Mouse (Mus musculus) ovary, postnatal 36 days (tissue): ENCODE measurements around the gene Akap2.

Experiments used
- DNase-seq: peaks from one replicate; pipeline ENCODE4 v3.0.0; 2022; ENCODE audit warnings: low spot score, mixed read lengths

The Akap2 gene

DNA sequence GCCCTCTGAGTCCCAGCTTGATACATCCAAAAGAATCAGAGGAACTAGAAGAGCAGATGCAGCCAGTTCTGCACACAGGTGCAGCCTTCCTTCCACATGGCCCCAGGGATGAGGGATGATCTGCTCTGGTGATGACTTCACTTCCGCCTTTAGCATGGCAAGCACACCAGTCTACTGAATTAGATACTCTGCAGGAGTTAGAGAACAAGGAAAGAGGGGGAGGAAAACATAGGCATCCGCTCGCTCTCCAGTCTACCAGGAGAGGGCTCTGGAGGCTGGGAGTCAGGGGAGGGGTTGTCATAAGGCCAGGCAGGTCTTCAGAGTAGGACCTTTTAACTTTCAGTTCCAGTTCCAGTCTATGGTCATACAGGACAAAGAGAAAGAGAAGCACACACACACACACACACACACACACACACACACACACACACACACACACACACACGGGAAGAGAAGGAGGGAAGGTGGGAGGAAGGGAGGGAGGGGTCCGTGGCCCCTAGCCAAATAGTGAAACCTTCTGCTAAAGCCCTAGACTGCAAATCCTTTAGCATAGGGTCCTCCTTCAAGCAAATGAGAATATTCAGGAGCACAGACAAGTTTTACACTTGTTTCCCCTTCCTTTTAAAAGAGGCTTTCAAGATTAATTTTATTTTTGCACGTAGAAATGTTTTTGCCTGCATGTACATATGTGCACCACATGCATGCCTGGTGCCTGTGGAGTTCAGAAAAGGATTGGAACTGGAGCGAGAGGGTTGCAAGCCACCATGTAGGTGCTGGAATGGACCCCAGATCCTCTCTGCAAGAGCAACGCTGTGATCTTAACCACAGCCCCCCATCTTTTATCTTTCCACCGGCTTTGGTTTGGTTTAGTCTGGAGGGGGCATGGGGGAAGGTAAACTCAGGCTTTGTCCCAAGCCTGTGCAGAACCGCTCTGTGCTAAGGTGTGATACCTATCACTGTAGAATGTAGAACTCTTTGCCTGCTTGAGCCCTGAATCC, 197.0 kb downstream of the Akap2 start:
- peak; percentile 18 for DNase-seq

DNA sequence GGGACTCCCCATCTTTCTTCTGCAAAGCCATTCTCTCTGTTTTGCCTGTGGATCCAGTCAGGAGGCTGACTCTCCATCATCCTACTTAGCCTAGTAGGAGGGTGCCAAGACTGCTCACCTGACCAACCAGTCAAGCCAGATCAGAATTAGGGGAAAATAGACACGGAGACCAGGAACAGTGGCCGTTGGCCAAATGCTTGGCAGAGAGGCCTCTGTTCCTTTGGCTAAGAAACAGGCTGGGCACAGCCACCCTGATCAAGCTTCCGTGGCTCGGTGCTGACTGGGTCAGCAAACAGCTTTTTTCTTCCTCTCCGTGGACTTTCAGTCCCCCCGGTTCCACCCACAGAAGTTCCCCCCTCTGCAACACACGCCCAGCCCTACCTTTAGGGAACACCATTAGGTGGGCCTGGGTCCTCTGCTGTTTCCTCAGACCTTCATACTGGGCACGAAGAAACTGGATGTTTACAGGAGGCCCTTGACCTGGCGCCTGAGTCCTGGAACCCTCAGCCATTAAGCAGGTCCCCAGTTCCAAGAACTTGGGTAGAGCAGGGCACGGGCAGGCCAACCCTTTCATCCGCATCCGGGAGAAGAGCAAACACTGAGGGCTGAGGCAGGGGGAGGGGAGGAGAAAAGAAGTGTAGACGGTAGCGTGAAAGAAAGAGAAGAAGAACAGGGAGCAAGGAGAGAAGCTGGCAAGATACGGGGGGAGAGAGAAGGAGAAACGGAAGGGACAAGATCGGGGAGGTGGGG, 197.9 kb downstream of the Akap2 start:
- DNase-seq, result peak; percentile 45

GRCm38 (mm10) chr4:57916201-57916661, 198.8 kb downstream of the Akap2 start, which contains the start of gene D630039A03Rik:
Gene D630039A03Rik (minus strand): TSS chr4:57916297.
- peak; percentile 47 for DNase-seq

DNA sequence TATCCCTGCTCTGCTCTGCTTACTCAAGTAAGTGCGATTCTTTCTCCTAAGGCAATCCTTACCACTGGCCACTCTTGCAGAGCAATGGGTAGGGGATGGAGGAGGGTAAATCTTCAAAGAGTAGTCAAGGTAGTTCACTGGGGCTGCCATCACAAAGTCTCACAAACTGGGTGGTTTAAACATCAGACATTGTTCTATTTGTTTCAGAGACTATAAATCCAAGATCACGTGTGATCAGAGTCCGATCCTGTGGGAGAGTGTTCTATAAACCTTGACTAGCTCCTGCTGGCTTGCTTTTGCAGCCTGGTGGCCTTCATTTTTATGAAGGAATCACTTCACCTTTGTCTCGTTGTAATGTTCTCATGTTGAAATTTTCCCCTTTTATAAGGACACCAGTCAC, 199.3 kb downstream of the Akap2 start:
- DNase-seq, result no peak

DNA sequence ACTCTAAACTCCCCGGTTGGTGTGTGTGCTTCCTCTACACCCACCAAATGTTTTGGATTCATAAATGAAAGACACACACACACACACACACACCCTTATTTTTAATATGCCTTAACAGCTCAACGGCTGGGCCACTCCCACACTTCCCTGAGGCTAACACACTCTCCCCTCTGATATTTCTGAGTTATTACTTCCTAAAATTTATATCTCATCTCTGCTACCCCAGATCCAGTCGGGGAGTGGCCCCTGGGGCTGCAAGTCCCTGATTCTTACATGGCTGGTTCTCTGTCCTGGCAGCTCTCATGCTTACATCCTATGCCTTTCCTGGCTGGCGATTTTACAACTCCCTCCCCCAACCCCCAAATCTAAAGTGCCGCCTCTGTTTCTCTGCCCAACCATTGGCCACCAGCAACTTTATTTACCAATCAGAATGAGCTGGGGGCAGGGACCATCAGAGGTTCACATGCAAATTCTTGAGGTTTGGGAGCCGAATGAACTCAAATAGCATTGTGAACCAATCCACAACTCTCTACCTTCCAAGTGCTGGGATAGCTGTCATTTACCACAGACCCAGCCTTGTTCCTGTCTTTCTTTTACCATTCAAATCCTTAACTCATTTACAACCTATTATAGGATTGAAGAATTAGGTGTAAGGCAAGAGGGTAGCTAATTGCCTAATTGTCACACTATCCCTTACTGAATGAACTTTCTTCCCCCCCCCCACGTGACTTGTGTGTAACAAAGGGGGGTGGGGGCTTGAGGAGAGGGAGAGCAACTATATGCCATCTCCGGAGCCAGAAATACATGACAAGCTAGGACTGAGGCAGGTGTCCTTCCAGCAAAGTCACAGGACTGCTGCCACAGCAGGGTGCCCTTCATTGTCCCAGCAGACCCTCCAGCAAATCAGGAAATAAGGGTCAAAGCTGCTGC, 202.3 kb downstream of the Akap2 start:
- no peak for DNase-seq

- DNase-seq, result no peak
These were observed 203.1 kb downstream of the Akap2 start for GRCm38 (mm10) chr4:57920522-57920921.

GRCm38 (mm10) chr4:57922171-57922570, 204.7 kb downstream of the Akap2 start:
- DNase-seq, result no peak

DNA sequence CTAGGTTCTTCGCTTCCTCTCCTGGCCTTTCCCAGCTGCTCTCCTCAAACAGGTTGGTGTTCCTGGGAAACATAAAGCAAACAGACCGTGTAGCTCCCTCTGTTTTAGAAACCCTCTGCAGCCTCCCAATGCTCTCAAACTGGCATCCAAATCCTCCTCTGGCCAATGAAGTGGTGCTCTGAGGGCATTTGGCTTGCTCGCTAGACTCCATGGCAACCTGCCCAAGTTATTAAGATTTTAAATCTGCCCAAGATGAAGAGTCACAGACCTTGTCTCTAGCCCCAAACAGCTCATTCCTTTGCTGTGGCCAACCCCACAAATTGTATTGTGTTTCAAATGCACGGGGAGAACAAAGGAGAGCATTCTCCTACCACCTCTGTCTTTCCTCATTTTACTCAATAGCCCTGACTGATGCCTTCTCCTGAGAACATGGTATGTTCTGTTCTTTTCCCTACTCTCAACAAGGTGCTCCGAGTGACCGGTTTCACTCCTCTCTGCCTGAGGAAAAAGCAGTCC, 207.2 kb downstream of the Akap2 start:
- no peak for DNase-seq

GRCm38 (mm10) chr4:57927464-57928205, 210.2 kb downstream of the Akap2 start:
- no peak for DNase-seq

GRCm38 (mm10) chr4:57930559-57931170, 213.2 kb downstream of the Akap2 start:
- no peak for DNase-seq

- DNase-seq, result no peak
These were observed 216.7 kb downstream of the Akap2 start for GRCm38 (mm10) chr4:57934181-57934580.

GRCm38 (mm10) chr4:57937292-57937691, 219.8 kb downstream of the Akap2 start:
- no peak for DNase-seq

GRCm38 (mm10) chr4:57940631-57941030, 223.2 kb downstream of the Akap2 start:
- no peak for DNase-seq

DNA sequence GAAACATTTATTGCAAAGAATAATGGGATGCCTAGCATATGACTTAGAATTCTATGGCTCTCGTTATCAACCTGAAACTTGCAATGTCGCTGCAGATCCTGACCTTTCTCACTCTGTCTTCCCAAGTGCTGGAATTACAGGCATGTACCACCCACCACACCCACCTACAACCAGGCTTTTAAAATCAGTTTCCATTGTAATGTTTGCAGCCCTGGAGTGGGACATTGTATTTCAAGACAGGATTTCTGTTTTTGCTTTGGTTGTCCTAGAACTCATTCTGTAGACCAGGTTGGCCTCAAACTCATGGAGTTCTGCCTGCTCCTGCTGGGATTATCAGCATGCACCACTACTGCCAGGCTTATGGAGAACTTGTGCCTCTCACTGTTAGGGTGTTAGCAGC, 225.4 kb downstream of the Akap2 start:
- no peak for DNase-seq
